Mouse (Mus musculus) neural tube, embryonic 15.5 days (tissue): Measurements from ENCODE around the gene Mrc2. TPM values are rescaled to one million over a fixed set of nuclear protein-coding genes. Genes with fewer than 3 reads are reported as not detected.

ENCODE experiments used
- ATAC-seq: fragments of 200-750 bp; cut with Nextera tagmentation; 2 replicates; pipeline ENCODE4 v1.8.0; 2017; ENCODE audit warnings: mild to moderate bottlenecking, moderate TSS enrichment, moderate library complexity; ENCODE audit not compliant: low FRiP score
- H3K27ac ChIP-seq: fragments of 300-500 bp; sonication (generic); replicated peaks from 2 replicates; pipeline ENCODE4 v1.5.1; 2015; ENCODE audit warnings: mild to moderate bottlenecking, inconsistent platforms
- H3K27me3 ChIP-seq: fragments of 300-500 bp; sonication (generic); replicated peaks from 2 replicates; pipeline ENCODE4 v1.6.1; 2015; ENCODE audit warnings: inconsistent platforms
- H3K36me3 ChIP-seq: fragments of 300-500 bp; sonication (generic); 2 replicates; pipeline ENCODE4 v1.6.1; 2015; ENCODE audit warnings: inconsistent platforms
- H3K4me1 ChIP-seq: fragments of 300-500 bp; sonication (generic); 2 replicates; pipeline ENCODE4 v1.6.1; 2015; ENCODE audit warnings: inconsistent platforms
- H3K4me2 ChIP-seq: fragments of 300-500 bp; sonication (generic); 2 replicates; pipeline ENCODE4 v1.6.1; 2015; ENCODE audit warnings: inconsistent platforms, mild to moderate bottlenecking, moderate library complexity
- H3K4me3 ChIP-seq: fragments of 300-500 bp; sonication (generic); replicated peaks from 2 replicates; pipeline ENCODE4 v1.5.1; 2015; ENCODE audit warnings: mild to moderate bottlenecking, inconsistent platforms
- H3K9ac ChIP-seq: fragments of 300-500 bp; sonication (generic); replicated peaks from 2 replicates; pipeline ENCODE4 v1.6.1; 2015; ENCODE audit warnings: mild to moderate bottlenecking, inconsistent platforms
- H3K9me3 ChIP-seq: fragments of 300-500 bp; sonication (generic); replicated peaks from 2 replicates; pipeline ENCODE4 v1.6.1; 2016; ENCODE audit warnings: inconsistent platforms
- WGBS: fragments of 180-500 bp; shearing (Covaris S2); methylation state at CpG from one replicate; pipeline ENCODE4 v1.1.7; 2015; ENCODE audit warnings: mixed read lengths; 5-methylcytosine and 5-hydroxymethylcytosine counted together
- polyA plus RNA-seq: library from polyadenylated mRNA; unstranded; fragments of >200 nt; fragmentation: Nextera tagmentation; extraction: Ambion mirVana; gene quantifications from 2 replicates; pipeline ENCODE4 v1.2.1, GENCODE M21; 2015

Gene Mrc2
- polyA plus RNA-seq, result 5.1 and 6.6 TPM in 2 replicates

DNA sequence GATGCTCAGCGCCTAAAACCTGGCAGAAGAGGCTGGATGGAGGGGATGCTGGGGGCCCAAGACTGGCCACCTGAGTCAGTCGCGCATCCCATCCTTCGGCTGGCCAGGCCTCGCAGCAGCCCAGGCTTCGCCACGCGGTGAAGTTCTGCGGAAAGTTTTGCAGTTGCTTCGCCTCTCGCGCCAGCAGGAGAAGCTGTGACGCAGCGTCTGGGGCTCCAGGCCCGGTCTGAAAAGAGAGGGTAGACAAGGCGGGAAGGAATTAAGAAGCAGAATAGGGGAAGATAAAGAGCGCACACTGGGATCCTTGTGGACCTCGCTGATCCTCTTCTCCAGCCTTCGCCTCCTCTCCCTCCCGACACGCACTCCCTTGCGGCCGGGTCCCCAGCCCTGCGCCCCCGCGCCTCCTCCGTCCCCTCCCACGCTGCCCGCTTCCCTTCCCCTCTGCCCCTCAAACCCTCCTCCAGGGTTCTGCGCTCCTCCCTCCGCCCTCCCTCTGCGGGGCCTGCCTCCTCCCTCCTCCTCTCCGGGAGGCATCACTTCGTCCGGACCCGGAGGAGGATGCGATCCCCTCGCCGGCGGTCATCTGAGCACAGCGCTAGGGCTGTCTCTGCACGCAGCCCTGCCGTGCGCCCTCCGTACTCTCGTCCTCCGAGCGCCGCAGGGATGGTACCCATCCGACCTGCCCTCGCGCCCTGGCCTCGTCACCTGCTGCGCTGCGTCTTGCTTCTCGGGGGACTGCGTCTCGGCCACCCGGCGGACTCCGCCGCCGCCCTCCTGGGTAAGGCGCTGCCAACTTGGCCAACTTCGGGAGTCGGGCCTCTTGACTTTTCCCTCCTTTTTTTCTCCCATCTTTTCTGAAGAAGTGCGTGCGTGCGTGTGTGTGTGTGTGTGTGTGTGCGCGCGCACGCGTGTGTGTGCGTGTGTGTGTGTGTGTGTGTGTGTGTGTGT is at the start of gene Mrc2:
Gene Mrc2, plus strand, starts transcription at position 520 of the 948 bp plus-strand sequence.
- Histone ChIP-seq H3K9me3 (no peaks in the 10 kb centered on the region), H3K9ac (peak within 1 kb of the TSS; percentile 42), H3K4me2 (peak within 1 kb of the TSS; percentile 91), H3K4me1 (peaks cover 34% of the 10 kb centered on the region), H3K27me3 (peaks cover 18% of the 10 kb centered on the region), H3K27ac (peak within 1 kb of the TSS; percentile 58), H3K4me3 (peak within 1 kb of the TSS; percentile 47), H3K36me3 (peaks cover 2% of the 10 kb centered on the region; the same call in 1 of the 2 replicates)
- ATAC-seq, result peak; percentile 65
- under 1% methylated on average over 68 of the region's 75 CpGs for WGBS

- H3K4me1 ChIP-seq, result no peaks in the 10 kb centered on the region
- no peaks in the 10 kb centered on the region for H3K27me3 ChIP-seq
- no peak for ATAC-seq
- H3K36me3 ChIP-seq, result peaks cover 42% of the 10 kb centered on the region
- H3K9ac ChIP-seq, result no peak overlapping the region
- H3K27ac ChIP-seq, result no peak overlapping the region
- H3K4me3 ChIP-seq, result no peak overlapping the region
- no peak overlapping the region for H3K4me2 ChIP-seq
- H3K9me3 ChIP-seq, result no peaks in the 10 kb centered on the region
- WGBS, result 97% methylated on average over 1 of the region's 1 CpGs
These were observed 46.1 kb upstream of the Mrc2 start for GRCm38 (mm10) chr11:105246369-105246768.

DNA sequence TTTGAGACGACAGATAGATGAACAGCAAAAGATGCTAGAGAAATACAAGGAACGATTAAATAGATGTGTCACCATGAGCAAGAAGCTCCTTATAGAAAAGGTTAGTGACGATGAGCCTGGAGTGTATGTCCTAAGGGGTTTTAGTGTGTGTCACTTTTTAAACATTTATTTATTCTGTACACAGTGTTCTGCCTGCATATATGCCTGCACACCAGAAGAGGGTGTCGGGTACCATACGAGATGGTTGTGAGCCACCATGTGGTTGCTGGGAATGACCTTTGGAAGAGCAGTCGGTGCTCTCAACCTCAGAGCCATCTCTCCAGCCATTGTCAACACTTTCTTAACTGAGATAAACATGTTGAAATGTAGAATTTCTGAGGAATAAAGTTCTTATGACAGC is 45.7 kb upstream of the Mrc2 start:
- H3K4me1 ChIP-seq, result no peaks in the 10 kb centered on the region
- H3K27ac ChIP-seq, result no peak overlapping the region
- no peak overlapping the region for H3K9ac ChIP-seq
- no peak for ATAC-seq
- H3K27me3 ChIP-seq, result no peaks in the 10 kb centered on the region
- H3K4me2 ChIP-seq, result no peak overlapping the region
- H3K4me3 ChIP-seq, result no peak overlapping the region
- WGBS, result 92% methylated on average over 6 of the region's 6 CpGs
- H3K36me3 ChIP-seq, result peaks cover 42% of the 10 kb centered on the region
- H3K9me3 ChIP-seq, result no peaks in the 10 kb centered on the region

DNA sequence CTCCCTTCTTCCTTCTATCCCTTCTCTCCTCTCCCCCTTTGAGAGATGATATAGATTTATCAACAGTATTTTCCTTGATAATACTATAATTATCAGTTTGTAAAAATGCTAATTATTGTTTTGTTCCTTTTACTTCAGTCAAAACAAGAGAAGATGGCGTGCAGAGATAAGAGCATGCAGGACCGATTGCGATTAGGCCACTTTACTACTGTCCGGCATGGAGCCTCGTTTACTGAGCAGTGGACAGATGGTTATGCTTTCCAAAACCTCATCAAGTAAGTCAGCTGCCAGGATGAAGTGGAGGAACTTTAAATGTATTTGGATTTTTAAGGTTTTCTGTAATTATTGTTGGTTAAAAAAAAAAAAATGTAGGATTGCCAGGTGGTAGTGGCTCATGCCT is 45.1 kb upstream of the Mrc2 start:
- 95% methylated on average over 5 of the region's 5 CpGs for WGBS
- Histone ChIP-seq H3K27ac (no peak overlapping the region), H3K27me3 (no peaks in the 10 kb centered on the region), H3K36me3 (peaks cover 37% of the 10 kb centered on the region), H3K4me3 (no peak overlapping the region), H3K4me1 (no peaks in the 10 kb centered on the region), H3K4me2 (no peak overlapping the region), H3K9ac (no peak overlapping the region), H3K9me3 (no peaks in the 10 kb centered on the region)
- ATAC-seq, result no peak

- no peak overlapping the region for H3K4me2 ChIP-seq
- no peak overlapping the region for H3K4me3 ChIP-seq
- no peaks in the 10 kb centered on the region for H3K9me3 ChIP-seq
- H3K27ac ChIP-seq, result no peak overlapping the region
- no peak overlapping the region for H3K9ac ChIP-seq
- H3K27me3 ChIP-seq, result no peaks in the 10 kb centered on the region
- H3K36me3 ChIP-seq, result peaks cover 33% of the 10 kb centered on the region
- 73% methylated on average over 3 of the region's 3 CpGs for WGBS
- ATAC-seq, result no peak
- peaks cover 9% of the 10 kb centered on the region for H3K4me1 ChIP-seq
These were observed 32.7 kb upstream of the Mrc2 start for GRCm38 (mm10) chr11:105259733-105260132.

DNA sequence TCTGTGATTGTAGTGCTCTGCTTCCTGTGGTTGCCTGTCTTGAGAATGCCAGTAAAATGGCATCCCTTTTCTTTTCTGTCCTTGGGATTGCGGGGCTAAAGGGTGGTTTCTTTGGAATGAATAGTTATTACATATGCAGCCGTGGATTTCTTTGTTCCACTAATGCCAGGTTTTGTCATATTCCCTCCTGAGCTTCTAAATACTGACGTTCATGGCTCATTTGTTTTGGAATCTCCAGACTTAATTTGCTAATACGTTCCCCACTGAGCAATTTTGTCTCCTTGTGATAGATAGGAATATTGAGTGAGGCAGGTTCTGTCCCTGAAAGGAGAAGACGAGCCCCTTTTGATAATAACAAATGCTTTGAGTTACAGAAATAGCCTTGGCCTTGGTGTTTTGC is 31.3 kb upstream of the Mrc2 start:
- peaks cover 24% of the 10 kb centered on the region for H3K36me3 ChIP-seq
- no peak overlapping the region for H3K4me2 ChIP-seq
- peak; percentile 50 for ATAC-seq
- no peak overlapping the region for H3K4me3 ChIP-seq
- H3K9ac ChIP-seq, result no peak overlapping the region
- H3K27me3 ChIP-seq, result no peaks in the 10 kb centered on the region
- peaks cover 9% of the 10 kb centered on the region for H3K4me1 ChIP-seq
- no peaks in the 10 kb centered on the region for H3K9me3 ChIP-seq
- WGBS, result 34% methylated on average over 5 of the region's 5 CpGs
- H3K27ac ChIP-seq, result peak overlapping the region; percentile 60

DNA sequence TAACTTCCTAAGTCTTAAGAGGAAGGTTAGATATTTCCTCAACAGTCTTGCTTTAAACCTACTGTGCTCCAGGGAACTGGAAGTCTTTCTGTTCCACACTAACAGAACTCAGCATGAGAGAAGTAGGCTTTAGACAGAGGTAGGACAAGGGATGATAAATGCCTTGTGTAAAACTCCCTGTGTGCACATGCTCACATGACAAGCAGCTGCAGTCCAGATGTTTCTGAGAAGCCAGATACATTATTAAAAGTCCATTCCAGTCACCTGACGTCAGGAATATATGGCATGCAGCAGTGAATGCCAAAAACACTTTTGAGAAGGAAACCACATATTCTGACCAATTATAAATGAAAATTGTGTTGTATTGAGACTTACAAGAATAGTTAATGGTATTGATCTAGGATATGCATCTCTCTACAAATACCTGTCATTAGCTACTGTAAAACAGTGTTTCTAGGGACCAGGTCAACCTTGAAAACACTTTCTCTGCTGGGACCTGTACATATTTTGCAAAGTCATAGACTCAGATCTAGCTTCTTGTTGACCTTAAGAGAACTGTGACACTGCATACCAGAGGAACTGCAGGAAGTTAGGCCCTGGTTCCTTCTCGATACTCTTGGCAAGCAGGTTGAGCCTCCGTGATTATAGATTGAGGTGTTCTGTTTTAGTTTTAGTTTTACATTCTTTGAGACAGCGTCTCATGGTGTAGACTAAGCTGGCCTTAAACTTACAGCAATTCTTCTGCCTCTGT is 30.7 kb upstream of the Mrc2 start:
- Histone ChIP-seq H3K9ac (no peak overlapping the region), H3K4me1 (peaks cover 9% of the 10 kb centered on the region), H3K27me3 (no peaks in the 10 kb centered on the region), H3K9me3 (no peaks in the 10 kb centered on the region), H3K4me2 (no peak overlapping the region), H3K27ac (peak overlapping the region; percentile 60; the same call in 1 of the 2 replicates), H3K4me3 (no peak overlapping the region), H3K36me3 (peaks cover 21% of the 10 kb centered on the region)
- no peak for ATAC-seq
- WGBS, result 83% methylated on average over 4 of the region's 4 CpGs

DNA sequence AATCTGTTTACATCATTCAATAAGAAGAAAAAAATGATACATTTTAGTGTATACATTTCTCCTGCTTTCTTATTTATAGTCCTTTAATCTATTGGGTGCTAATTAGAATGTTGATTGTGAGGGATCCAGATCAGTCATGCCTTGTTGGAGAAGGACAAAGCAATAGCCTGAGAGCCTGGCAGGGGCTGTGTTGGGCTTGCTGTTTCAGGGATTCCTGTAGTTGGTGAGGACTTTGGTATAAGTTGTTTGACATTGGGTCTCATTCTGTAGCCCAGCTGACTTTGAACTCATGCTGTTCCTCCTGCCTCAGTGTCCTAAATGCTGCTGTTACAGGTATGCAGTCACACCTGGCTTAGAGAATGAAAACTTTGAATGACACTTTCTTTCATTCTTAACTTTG is 27.9 kb upstream of the Mrc2 start:
- Histone ChIP-seq H3K36me3 (peaks cover 18% of the 10 kb centered on the region), H3K4me2 (no peak overlapping the region), H3K4me1 (peaks cover 9% of the 10 kb centered on the region), H3K27me3 (no peaks in the 10 kb centered on the region), H3K9ac (no peak overlapping the region), H3K27ac (no peak overlapping the region), H3K9me3 (no peaks in the 10 kb centered on the region), H3K4me3 (no peak overlapping the region)
- no peak for ATAC-seq

GRCm38 (mm10) chr11:105264988-105265387 is 27.5 kb upstream of the Mrc2 start:
- ATAC-seq, result no peak
- no peaks in the 10 kb centered on the region for H3K9me3 ChIP-seq
- no peak overlapping the region for H3K4me3 ChIP-seq
- no peaks in the 10 kb centered on the region for H3K27me3 ChIP-seq
- 96% methylated on average over 3 of the region's 3 CpGs for WGBS
- peaks cover 9% of the 10 kb centered on the region for H3K4me1 ChIP-seq
- H3K4me2 ChIP-seq, result no peak overlapping the region
- no peak overlapping the region for H3K27ac ChIP-seq
- peaks cover 14% of the 10 kb centered on the region for H3K36me3 ChIP-seq
- H3K9ac ChIP-seq, result no peak overlapping the region

- Histone ChIP-seq H3K9ac (no peak overlapping the region), H3K27ac (no peak overlapping the region), H3K27me3 (no peaks in the 10 kb centered on the region), H3K4me3 (no peak overlapping the region), H3K9me3 (no peaks in the 10 kb centered on the region), H3K36me3 (peaks cover 22% of the 10 kb centered on the region), H3K4me1 (no peaks in the 10 kb centered on the region), H3K4me2 (no peak overlapping the region)
- ATAC-seq, result no peak
- 20% methylated on average over 2 of the region's 2 CpGs for WGBS
These were observed 22.3 kb upstream of the Mrc2 start for GRCm38 (mm10) chr11:105270155-105270554.

DNA sequence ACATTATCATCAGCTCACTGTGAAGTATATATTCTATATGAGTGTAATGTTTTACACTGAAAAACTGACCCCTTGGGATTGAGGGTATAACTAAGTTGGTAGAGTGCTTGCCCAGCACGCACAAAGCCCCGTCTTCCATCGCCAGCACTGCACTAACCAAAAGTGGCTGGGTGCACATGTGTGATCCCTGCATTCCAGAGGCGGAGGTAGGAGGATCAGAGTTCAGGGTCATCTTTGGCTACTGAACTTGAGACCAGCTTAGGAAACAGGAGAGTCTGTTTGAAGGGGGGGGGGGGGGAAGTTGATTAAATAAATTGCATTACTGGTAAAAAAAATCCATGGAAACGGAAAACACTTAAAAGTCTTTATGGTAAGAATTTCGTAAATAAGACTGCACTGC is 12.0 kb upstream of the Mrc2 start:
- Histone ChIP-seq H3K27ac (no peak overlapping the region), H3K36me3 (peaks cover 54% of the 10 kb centered on the region), H3K9me3 (no peaks in the 10 kb centered on the region), H3K27me3 (no peaks in the 10 kb centered on the region), H3K4me3 (no peak overlapping the region), H3K4me2 (no peak overlapping the region), H3K9ac (no peak overlapping the region), H3K4me1 (no peaks in the 10 kb centered on the region)
- ATAC-seq, result no peak
- 95% methylated on average over 6 of the region's 6 CpGs for WGBS

- ATAC-seq, result no peak
- H3K4me3 ChIP-seq, result no peak overlapping the region
- H3K9me3 ChIP-seq, result no peaks in the 10 kb centered on the region
- H3K27me3 ChIP-seq, result no peaks in the 10 kb centered on the region
- no peak overlapping the region for H3K27ac ChIP-seq
- peaks cover 52% of the 10 kb centered on the region for H3K36me3 ChIP-seq
- 94% methylated on average over 7 of the region's 7 CpGs for WGBS
- H3K4me2 ChIP-seq, result no peak overlapping the region
- no peaks in the 10 kb centered on the region; the same call in 1 of the 2 replicates for H3K4me1 ChIP-seq
- no peak overlapping the region for H3K9ac ChIP-seq
These were observed 11.2 kb upstream of the Mrc2 start for GRCm38 (mm10) chr11:105281291-105281690.
